Mouse (Mus musculus) megakaryocyte-erythroid progenitor cell, adult 5-6 weeks (primary cell): ENCODE results near the gene Cuedc1. TPM values are rescaled to one million over a fixed set of nuclear protein-coding genes. Genes with fewer than 3 reads are reported as not detected.

Experiments used
- ATAC-seq: replicated peaks from 2 replicates; pipeline ENCODE4 v1.8.0; 2016; ENCODE audit warnings: mild to moderate bottlenecking, inconsistent platforms; ENCODE audit not compliant: severe bottlenecking, poor library complexity, low FRiP score, low TSS enrichment
- total RNA-seq, 2 experiments: library from RNA; stranded (forward) in 1 of 2; stranded (reverse) in 1 of 2; fragments of 200-1000, 215-1000 nt in 1 of 2; fragments of >200 nt in 1 of 2; fragmentation: Nextera tagmentation in 1 of 2; gene quantifications; 2 replicates each; pipeline ENCODE4 v1.2.3; 2014 to 2017

Cuedc1 gene
- total RNA-seq, 2 experiments from 2014 or later: 0.19 to 2.3 TPM

GRCm38 (mm10) chr11:88161651-88162362 is 63.9 kb downstream of the Cuedc1 start:
- peak; percentile 66 for ATAC-seq

DNA sequence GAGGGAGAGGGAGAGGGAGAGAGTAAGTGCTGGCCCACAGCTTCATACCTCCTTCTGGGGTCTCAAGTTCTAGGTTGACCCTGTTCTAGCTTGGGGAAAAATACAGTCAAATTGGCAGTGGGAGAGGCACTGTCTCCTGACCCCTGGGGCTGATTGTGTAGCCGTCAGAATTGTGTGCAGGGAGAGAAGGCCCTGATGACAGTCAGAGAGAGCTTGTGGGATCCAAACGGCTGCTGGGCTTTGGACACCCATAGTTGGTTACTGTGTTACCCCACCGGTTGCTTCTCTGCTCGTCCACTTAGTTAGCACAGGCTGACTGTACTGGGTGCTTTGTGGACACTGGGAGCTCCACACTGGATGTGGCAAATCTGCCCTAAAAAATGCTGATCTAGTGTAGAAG is 64.9 kb downstream of the Cuedc1 start:
- no peak for ATAC-seq

DNA sequence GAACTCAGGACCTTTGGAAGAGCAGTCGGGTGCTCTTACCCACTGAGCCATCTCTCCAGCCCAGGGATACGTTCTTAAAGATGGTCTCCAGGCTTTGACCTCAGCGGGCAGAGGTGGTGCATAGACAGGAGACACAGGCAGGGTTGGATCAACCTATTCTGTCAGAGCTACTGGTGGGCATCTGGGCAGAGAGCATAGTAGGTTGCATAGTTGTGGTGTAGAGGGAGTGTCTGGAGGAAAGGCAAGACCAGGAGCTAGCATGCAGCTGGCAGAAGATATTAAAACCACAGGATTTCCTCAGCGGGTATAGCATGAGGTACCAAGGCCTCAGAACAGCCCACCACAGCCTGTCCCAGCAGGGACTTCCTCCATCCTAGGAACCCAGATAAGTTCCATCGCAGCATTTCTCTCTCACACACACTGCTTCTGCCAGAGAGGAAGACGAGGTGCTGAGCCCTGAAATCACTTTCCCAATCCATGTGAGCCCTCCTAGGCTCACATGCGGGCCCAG is 66.4 kb downstream of the Cuedc1 start:
- ATAC-seq: peak; percentile 38; the same call in 1 of the 2 replicates

GRCm38 (mm10) chr11:88164801-88165377 is 67.0 kb downstream of the Cuedc1 start:
- ATAC-seq: no peak

DNA sequence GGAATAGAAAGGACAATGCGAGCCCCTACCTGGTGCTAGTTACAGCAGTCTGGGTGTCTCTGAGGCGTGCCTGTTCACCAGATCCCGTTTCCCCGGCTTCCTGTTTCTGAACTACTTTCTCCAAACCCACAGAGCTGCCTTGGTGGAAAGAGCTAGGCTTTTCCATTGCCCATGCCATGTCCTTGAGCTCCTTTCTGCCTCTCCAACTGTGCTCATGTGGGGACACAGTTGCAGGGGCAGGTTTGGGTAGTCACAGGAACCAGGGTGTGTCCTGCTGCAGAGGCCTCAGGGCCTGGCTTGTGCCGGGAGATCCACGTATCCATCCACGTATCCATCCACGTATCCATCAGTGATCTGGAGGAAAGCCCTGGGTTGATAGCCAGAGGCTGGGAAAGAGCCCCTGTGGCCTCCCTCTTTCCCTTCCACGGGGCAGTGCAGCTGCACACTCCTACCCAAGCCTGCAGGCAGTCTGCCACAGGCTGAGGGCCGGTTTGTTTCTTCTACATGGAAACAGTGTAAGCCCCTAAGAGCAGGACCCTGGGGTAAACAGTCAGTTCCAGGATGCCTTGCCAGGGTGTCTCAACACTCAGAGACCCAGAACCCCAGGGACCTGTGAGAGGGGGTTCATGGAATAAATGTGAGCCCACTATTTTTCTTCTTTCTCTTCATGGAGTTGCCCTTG is 68.0 kb downstream of the Cuedc1 start:
- no peak for ATAC-seq

DNA sequence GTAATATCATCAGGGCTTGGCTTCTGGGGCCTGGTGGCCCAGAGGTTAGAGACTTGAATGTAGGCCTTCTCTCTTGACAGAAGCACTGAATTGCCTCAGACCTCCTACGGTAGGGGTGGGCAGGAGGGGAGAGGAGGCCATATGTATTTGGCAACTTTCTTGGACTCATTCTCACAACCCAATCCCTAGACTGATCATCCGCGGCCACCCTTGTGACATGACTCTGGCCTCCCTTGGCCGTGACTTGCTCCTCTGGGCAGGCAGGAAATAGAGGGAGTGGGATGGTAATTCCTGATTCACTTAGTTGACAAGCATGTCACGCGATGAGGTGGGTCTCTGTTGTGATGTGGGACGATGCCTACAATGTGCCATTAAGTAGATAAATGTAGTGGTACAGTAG is 68.6 kb downstream of the Cuedc1 start:
- no peak for ATAC-seq

DNA sequence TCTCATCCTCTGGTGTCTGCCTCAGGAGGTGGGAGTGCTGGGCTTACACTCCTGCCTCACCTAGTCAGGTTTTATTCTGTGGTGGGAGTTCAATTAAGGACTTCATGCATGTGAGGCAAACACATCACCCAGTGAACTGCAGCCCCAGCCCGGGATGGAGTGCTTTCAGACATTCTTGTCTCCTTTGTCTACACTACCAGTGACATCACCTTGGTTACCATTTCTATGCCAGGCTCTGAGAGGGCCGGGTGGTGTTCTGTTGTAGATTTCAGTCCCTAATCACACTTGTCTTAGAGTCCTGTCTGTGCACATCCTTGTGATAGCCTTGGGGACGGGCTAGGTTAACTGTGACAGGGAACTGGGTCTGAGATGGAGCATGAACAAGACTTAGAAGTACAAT is 70.8 kb downstream of the Cuedc1 start:
- no peak for ATAC-seq

DNA sequence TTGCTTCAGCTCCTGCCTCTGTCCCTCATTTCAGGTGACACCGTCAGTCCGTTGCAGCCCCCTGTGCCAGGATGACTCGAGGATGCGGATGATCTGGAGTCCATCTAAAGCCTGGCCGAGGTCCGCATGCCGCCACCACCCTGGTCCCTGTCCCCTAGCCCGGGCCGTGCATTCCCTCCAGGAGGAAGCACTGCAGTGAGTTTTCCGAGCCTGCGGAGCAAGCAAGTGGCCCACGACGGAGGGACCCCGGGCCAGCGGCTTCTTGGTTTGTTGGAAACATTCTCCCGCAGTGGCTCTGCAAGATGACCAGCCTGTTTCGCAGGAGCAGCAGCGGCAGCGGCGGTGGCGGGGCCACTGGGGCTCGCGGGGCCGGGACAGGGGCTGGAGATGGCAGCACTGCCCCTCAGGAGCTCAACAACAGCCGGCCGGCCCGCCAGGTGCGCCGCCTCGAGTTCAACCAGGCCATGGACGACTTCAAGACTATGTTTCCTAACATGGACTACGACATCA is 71.7 kb downstream of the Cuedc1 start:
- no peak for ATAC-seq

GRCm38 (mm10) chr11:88170606-88171005 is 72.7 kb downstream of the Cuedc1 start:
- no peak for ATAC-seq

GRCm38 (mm10) chr11:88171876-88172442 is 74.1 kb downstream of the Cuedc1 start:
- no peak for ATAC-seq

DNA sequence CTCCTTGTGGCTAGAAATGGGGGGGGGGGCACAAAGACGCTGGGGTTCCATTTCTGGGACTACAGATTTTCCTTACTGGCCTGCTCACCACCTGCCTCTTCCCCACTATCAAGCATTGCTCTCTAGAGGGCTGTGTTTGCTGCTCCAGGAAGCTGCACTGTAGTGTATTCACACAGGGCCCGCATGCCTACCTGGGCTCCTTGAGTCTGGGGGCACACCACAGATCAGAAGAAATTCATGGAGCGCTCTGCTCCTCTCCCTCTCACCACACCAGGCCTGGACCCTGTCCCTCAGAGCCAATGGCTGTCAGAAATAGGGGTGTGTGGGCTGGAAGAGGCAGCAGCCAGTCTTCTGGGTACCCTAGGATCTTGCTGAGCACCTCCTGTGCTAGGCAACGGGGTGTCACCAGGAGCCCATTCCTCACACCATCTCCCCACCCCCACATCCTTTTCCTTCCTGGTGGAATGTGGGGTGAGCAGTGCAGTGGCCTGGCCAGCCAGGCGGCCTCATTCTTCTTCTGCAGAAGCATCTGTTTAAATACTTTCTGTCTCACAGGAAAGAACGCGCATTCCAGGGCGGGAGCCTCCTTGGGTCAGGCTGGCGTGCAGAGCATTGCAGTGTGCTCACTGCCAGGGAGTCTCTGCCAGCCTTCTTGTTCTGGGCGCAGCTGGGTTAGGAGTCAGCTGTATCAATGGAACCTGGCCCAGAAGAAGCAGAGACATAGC is 74.9 kb downstream of the Cuedc1 start:
- ATAC-seq: no peak

- 0 out of 2 replicates have a peak, but pooled peaks have one; percentile 34 for ATAC-seq
These were observed 75.6 kb downstream of the Cuedc1 start for GRCm38 (mm10) chr11:88173386-88174025.

DNA sequence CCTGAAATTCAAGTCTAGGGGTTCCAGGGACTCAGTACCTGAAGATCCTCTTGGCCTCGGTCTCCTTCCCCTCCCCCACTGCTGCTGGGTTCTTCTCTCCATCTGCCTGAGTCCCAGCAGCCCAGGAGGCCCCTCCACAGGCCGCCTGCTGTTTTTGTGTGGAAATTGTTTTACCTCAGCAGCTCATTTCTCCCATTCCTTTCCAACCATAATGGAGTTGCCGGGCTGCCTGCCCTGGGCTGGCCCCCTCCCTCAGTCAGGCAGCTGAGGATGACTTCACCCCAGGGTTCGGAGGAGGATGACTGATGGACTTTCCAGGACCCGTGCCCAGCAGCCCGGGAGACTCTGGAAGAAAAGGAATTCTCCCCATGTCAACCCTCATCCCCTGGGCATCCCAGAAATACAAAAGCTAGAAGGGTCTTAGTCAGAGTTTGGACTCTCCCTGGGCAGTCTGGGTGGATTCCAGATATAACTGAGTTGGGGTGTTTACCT is 82.7 kb downstream of the Cuedc1 start:
- ATAC-seq: no peak

DNA sequence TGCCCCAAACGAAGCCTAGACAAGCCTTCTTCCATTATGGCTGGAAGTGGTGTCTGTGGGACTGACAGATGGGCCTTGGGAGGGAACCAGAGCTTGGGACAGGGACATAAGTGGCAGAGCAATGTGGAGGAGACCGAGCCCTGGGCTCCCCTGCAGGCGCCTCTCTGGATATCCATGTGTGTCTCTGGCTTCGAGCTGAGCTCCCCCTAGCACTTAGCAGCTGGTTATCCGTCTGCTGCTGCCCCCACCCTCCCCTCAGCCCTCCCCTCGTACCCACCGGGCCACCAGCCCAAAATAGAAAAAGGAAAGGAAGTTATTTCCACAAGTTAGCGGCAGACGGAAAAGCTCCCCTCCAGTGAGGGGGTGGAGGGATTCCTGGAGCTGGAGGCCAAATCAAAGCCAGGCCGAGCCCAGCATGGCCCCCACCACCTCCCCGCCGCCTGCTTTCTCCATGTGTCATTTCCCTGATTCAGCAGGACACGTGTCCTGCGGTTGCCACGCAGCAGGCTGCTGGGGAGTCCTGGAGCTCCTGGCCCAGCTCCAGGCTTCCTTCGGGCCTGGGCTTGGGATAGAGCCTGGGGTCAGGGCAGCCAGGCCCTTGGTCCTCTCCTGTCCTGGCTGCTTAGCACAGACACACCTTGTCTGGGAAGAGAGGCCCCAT is 83.2 kb downstream of the Cuedc1 start:
- no peak for ATAC-seq

DNA sequence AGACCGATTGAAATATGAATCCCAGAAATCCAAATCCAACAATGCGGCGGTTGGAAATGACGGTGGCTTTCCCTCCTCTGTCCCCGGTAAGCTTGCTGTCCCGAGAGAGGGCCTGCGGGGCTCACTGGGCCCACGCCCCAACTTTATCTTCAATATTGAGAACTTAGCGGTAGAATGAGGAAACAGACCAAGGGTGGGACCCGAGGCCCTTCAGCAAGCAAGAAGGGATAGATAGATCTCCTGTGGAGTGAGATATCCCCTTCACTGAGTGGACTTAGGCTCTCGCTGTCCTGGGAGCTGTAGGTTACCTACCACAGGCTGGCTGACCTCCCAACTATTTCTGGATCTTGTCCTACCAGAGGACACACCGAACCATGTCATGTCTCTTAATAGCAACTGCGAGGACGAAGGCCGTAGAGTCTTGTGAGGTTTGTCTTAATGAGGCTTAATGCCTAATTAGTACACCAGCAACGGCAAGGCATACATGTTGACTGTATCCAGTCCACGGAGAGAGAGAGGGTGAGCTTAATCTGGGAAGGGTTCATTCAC is 86.8 kb downstream of the Cuedc1 start:
- no peak for ATAC-seq

DNA sequence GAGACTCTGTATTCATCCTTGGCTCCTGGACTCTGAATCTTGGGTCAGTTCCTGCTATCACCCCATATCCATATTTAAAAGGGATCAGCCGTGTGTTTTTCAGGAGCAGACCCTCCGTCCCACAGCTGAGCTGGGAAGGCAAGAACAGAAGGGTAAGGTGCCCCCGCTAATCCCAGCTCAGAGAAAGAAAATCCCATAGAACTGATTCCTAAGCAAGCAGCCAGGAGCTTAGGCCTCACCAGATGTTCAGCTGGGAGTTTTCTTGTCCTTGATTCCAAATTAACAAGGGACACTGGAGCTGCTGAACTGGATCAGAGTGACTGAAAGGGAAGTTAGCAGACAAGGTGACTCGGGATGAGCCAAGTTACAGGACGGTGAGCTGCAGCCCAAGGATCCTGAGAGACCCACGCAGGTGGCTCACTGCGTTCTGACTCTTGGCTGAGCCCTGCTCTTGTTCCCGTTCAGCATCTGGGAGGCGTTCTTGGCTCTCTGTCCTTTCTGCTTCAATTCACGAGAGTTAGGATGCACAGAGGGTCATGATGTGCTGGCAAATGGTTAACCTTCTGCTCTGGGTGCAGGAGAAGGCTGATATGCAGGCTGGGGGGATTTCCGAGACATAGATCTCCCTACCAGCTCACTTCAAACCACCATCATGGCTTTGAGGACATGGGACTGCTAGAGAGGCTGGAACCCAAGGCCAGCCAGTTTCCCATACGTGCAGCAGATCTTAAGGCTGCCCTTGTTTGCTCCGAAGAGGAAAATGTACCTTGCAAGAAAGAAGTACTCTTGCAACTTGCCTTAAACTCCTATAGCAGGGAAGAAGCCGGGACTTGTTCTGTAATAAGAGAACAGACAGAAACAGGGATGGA is 88.5 kb downstream of the Cuedc1 start:
- no peak for ATAC-seq

DNA sequence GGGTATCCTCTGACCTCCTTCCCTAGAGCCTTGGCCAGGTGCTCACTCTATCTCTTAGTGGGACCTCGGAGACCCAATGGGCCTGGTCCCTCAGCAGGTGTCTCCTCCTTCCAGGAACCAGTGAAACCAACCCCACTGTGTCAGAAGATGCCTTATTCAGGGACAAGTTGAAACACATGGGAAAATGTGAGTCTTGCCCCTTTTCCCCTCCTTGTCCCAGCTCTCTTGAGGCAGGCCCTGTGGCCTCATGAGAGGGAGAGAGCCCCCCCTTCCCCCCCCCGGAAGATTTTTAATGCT is 89.0 kb downstream of the Cuedc1 start:
- no peak for ATAC-seq
